Mouse (Mus musculus) E14TG2a.4 (cell line): ENCODE data around the gene Cplx2.

Experiments
- H3K27me3 ChIP-seq: 2 replicates; pipeline ENCODE4 v1.6.1; 2014; ENCODE audit warnings: low read length, control low read depth; ENCODE audit not compliant: insufficient read depth
- H3K36me3 ChIP-seq: 2 replicates; pipeline ENCODE4 v1.6.1; 2014; ENCODE audit warnings: low read length, control low read depth; ENCODE audit not compliant: insufficient read depth
- H3K4me1 ChIP-seq: replicated peaks from 2 replicates; pipeline ENCODE4 v1.6.1; 2014; ENCODE audit warnings: low read depth, low read length, control low read depth
- H3K4me3 ChIP-seq: replicated peaks from 2 replicates; pipeline ENCODE4 v1.5.1; 2014; ENCODE audit warnings: mild to moderate bottlenecking, low read length
- H3K9me3 ChIP-seq: 2 replicates; pipeline ENCODE4 v1.6.1; 2014; ENCODE audit warnings: low read length, control low read depth
- CTCF ChIP-seq: conservative IDR thresholded peaks from 2 replicates; pipeline ENCODE4 v1.5.1; 2014; ENCODE audit warnings: low read length
- NANOG ChIP-seq: IDR thresholded peaks from 2 replicates; pipeline ENCODE4 v1.6.1; 2014; ENCODE audit warnings: borderline replicate concordance, low read length, mixed read lengths
- POU5F1 ChIP-seq: IDR thresholded peaks from 2 replicates; pipeline ENCODE4 v1.6.1; 2014; ENCODE audit warnings: low read length, borderline replicate concordance

The Cplx2 gene

DNA sequence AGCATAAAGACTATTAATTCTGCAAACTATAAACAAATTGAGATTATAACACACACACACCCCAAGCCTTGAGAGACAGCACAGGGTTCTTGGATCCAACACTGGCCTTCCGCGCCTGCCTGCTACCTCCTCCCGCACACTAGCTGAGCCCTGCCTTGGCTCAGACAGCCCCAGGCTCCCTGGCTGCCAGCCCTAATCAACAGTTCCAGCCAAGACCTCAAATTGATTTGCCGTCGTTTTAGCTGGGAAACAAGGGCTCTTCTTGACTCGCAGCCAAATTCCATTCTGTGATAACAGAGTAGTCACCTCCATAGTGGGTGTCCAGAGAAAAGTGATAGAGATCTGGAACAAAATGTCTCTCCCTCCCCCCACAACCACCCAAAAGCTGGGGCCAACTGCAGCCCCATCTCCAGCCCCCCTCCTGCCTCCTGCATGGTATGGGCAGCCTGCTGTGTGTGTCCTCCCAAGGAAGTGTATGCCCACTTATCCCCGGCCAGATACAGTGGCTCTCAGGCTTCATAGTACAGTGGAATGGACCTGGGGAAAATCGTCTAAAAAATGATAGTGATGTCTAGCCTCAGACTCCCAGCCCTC, 18.9 kb downstream of the Cplx2 start:
- no peaks in the 10 kb centered on the region for H3K9me3 ChIP-seq
- H3K36me3 ChIP-seq: no peaks in the 10 kb centered on the region
- no peak for TF ChIP-seq NANOG
- no peak for TF ChIP-seq CTCF
- TF ChIP-seq POU5F1: no peak

DNA sequence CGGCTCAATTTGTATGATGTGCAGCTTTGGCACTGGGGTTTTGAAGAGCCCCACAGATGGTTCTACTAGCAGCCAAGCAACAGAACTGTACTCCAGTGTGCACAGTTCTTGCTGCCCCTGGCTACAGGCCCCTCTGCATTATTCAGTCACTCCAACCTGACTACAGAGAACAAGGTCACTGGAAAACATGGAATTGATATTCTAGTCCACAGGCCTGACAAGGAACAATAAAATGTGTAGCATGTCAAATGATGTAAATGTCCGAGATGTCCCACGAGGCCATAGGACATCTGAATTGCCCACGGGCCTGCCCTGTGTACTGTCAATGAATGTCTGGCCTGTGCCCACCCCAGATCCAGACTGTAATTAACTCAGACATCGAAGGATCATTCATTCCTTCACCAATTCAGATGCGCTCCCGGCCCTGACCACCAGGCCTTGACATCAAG, 19.4 kb downstream of the Cplx2 start:
- peaks cover 27% of the 10 kb centered on the region for H3K27me3 ChIP-seq
- no peaks in the 10 kb centered on the region for H3K9me3 ChIP-seq
- H3K4me3 ChIP-seq: no peak overlapping the region
- no peaks in the 10 kb centered on the region for H3K36me3 ChIP-seq
- H3K4me1 ChIP-seq: peaks cover 8% of the 10 kb centered on the region
- TF ChIP-seq POU5F1 (no peak), CTCF (no peak), NANOG (no peak)

More for the DNA sequence above, 18.9 kb downstream of the Cplx2 start:
- H3K27me3 ChIP-seq: peaks cover 27% of the 10 kb centered on the region
- H3K4me1 ChIP-seq: peaks cover 10% of the 10 kb centered on the region
- H3K4me3 ChIP-seq: no peak overlapping the region

DNA sequence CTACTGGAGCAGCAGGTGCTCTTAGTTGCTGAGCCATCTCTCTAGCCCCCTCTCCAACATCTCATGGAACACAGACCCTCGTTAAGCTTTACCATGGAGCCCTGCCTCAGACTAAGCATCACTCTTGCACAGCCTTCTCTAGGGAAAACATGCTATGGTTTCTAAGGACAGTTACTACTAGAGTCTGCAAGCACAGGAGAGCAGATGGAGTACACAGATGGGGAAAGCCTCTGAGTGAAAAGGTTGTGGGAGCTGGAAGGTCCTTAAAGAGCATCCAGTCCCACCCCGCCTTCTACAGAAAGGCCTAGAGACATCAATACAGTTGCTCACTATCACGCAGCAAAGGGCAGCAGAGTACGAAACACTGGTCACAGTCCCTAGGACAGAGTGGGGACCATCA, 20.2 kb downstream of the Cplx2 start:
- Histone ChIP-seq H3K27me3 (peaks cover 24% of the 10 kb centered on the region), H3K4me1 (peaks cover 8% of the 10 kb centered on the region), H3K36me3 (no peaks in the 10 kb centered on the region), H3K9me3 (no peaks in the 10 kb centered on the region), H3K4me3 (no peak overlapping the region)
- TF ChIP-seq NANOG: no peak
- no peak for TF ChIP-seq POU5F1
- TF ChIP-seq CTCF: no peak

DNA sequence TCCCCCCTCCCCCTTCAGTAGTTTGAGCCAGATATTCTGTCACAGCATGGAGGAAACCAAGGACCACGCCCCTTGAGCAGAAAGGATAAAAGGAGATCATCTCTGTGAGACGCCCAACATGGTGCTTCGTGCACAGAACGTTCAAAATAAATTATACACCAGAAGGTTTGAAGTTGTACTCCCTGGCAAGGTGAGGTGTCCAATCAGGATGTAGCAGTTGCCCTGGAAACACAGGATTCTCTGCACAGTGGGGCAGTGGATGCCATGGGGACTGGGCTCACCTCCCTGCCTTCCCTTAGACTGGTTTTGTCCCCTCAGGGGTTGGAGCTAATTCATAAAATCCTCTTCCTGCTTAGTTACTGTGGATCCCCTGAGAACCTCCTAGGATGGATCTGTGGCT, 25.9 kb downstream of the Cplx2 start:
- Histone ChIP-seq H3K4me1 (peaks cover 10% of the 10 kb centered on the region), H3K9me3 (0 out of 2 replicates have a peak, but pooled peaks cover 4% of the 10 kb centered on the region), H3K27me3 (peaks cover 13% of the 10 kb centered on the region), H3K4me3 (no peak overlapping the region), H3K36me3 (no peaks in the 10 kb centered on the region)
- no peak for TF ChIP-seq CTCF
- no peak for TF ChIP-seq POU5F1
- no peak for TF ChIP-seq NANOG

DNA sequence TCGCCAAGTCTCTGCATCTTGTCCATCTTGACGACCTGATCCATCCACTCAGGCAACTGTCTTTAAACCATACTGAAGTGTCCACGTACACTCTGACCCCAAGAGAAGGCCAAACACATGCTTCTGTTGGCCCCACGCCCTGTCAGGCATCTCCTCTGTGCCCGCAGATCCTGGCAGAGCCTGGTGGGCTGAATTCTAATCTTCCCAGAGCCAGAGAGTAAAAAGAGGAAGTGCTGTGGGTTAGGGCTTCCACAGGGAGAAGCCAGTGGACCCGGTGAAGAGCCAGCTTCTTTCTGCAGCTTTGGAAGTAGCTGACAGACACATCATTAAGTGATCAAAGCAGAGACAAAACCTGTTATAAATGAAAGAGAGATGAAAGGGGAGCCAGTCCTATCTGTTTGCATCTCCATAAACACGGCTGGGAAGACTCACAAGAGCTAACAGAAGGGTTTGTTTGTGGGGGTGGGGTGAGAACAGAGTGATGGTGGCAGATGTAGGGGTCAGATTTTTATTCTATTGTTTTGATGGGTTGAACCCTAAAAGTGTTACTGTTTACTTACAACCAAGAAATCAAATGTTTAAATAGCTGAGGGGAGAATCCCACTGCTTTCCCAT, 29.5 kb downstream of the Cplx2 start:
- H3K4me1 ChIP-seq: 0 out of 2 replicates have a peak, but pooled peaks cover 5% of the 10 kb centered on the region
- H3K27me3 ChIP-seq: no peaks in the 10 kb centered on the region
- TF ChIP-seq NANOG (no peak), POU5F1 (no peak), CTCF (no peak)
- H3K4me3 ChIP-seq: no peak overlapping the region
- H3K9me3 ChIP-seq: peaks cover 11% of the 10 kb centered on the region
- H3K36me3 ChIP-seq: no peaks in the 10 kb centered on the region

DNA sequence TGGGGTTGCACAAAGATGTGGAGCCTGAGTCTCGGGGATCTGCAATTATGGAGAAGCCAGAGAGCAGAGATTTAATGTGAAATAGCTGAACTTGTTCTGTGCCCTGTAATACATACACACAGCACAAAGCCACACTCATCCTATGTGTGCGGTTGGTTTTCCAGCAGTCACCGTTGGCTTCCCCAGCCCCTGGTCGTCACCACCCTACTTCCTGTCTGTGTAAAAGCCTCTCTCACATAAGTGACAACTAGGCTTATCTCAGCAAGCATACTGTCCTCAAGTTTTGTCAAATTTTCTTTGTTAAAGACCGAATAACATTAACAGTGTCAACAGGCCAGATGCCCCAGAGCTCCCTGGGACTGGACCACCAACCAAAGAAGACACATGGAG, 30.0 kb downstream of the Cplx2 start:
- Histone ChIP-seq H3K36me3 (no peaks in the 10 kb centered on the region), H3K27me3 (no peaks in the 10 kb centered on the region), H3K9me3 (peaks cover 15% of the 10 kb centered on the region), H3K4me1 (0 out of 2 replicates have a peak, but pooled peaks cover 5% of the 10 kb centered on the region), H3K4me3 (no peak overlapping the region)
- no peak for TF ChIP-seq POU5F1
- TF ChIP-seq CTCF: no peak
- TF ChIP-seq NANOG: no peak

DNA sequence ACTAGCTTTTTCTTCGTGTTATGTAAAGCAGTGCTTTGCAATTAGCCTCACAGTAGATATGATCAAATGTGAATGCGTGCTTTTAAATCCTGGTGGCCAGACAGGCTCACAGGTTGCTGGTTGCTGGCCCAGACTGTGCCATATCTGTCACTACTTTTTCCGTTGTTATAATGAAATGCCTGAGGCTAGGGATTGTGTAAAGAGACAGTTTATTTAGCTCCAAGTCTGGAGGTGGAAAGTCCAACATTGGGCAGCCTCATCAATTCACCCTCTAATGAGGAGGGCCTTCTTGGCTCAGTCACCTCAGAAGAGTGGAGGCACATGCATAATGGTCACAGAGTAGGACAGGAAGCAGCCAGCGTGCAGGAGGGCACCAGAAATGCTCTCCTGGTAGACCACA, 31.2 kb downstream of the Cplx2 start:
- no peak for TF ChIP-seq NANOG
- no peak for TF ChIP-seq POU5F1
- no peak for TF ChIP-seq CTCF
- H3K9me3 ChIP-seq: peaks cover 27% of the 10 kb centered on the region
- no peaks in the 10 kb centered on the region for H3K27me3 ChIP-seq

DNA sequence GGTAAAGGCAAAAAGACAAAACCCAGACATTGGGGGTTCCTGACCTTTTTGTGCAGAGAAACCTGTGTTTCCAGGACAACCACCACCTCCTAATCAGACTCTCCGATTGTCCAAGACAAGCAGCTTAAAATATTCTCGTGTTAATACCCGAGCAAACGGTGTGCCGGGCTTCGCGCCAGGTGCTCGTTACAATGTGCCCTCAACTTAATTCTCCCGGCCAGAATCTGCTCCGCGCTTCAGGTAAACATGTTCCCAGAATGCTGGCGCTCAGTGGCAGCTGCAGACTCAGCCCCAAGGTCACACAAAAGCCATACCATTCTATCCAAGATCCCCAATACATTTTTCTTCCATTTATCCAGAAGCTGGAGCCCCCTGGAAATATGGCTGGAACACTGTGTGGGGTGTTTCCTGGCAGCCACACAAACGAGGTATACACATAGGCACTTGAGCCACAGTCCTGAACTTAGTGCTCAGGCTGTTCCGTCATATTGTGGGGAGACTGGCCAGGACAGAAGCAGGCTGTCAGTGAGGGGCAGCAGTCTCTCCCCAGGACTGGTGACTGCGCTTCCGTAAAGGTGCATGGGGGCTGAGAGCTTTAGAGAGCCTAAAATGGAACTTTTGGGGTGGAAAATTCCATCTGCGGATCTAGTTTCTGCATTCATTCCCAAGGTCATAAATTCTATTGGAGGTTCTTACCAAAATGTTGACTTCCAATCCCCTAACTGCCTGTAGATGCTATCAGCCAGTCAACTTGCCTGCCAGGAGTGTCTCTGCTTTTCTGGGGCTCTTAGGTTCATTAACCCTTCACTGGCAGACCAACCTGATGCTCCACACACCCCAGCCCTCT, 32.3 kb downstream of the Cplx2 start:
- Histone ChIP-seq H3K36me3 (no peaks in the 10 kb centered on the region), H3K4me3 (no peak overlapping the region), H3K27me3 (no peaks in the 10 kb centered on the region), H3K4me1 (no peaks in the 10 kb centered on the region), H3K9me3 (peaks cover 38% of the 10 kb centered on the region)
- no peak for TF ChIP-seq NANOG
- no peak for TF ChIP-seq CTCF
- TF ChIP-seq POU5F1: no peak

More for the DNA sequence above, 31.2 kb downstream of the Cplx2 start:
- no peaks in the 10 kb centered on the region for H3K4me1 ChIP-seq
- no peak overlapping the region for H3K4me3 ChIP-seq
- H3K36me3 ChIP-seq: no peaks in the 10 kb centered on the region
